Mouse (Mus musculus): ENCODE results near the gene Baiap2l2. TPM values are rescaled to one million over a fixed set of nuclear protein-coding genes. Genes with fewer than 3 reads are reported as not detected.

The Baiap2l2 gene
- polyA plus RNA-seq, 1 experiment, result 0.14 TPM

DNA sequence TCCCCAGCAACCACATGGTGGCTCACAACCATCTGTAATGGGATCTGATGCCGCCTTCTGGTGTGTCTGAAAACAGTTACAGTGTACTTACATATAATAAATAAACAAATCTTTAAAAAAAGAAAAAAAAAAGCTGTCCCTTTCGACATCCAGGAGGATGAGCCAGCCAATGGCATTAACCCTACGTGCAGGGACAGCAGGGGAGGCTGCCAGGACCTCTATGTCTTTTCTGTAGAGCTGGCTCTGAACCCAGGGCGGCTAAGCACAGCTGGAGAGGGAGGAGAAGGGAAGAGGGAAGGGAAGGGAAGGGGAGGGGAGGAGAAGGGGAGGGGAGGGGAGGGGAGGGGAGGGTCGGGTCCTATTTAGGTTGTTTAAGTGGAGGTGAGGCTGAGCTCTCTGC, 19.5 kb upstream of the Baiap2l2 start:
- Histone ChIP-seq H3K4me1 (ENCODE audit: control insufficient read depth, insufficient read depth, insufficient read length) (no peaks in the 10 kb centered on the region), H3K36me3 (ENCODE audit: control insufficient read depth, insufficient read depth, low read length) (peaks cover 6% of the 10 kb centered on the region), H3K27me3 (ENCODE audit: control insufficient read depth, insufficient read depth, low read length) (no peaks in the 10 kb centered on the region; the same call in 1 of the 2 replicates), H3K4me3 (ENCODE audit: extremely low read depth, insufficient read depth, insufficient read length) (no peak overlapping the region), H3K27ac (ENCODE audit: insufficient read depth, low read length) (no peak overlapping the region)
- WGBS, result 92% methylated on average over 4 of the region's 5 CpGs
- DNase-seq (ENCODE audit: low read depth in 1 of 2, low spot score in 2 of 2), result no peak
- TF ChIP-seq CTCF (IDR thresholded peaks at IDR 0.05; ENCODE audit: extremely low read depth, insufficient read depth, insufficient read length, insufficient replicate concordance), result no peak
- no peak for TF ChIP-seq POLR2A (IDR thresholded peaks at IDR 0.05; ENCODE audit: low read depth, low read length)

DNA sequence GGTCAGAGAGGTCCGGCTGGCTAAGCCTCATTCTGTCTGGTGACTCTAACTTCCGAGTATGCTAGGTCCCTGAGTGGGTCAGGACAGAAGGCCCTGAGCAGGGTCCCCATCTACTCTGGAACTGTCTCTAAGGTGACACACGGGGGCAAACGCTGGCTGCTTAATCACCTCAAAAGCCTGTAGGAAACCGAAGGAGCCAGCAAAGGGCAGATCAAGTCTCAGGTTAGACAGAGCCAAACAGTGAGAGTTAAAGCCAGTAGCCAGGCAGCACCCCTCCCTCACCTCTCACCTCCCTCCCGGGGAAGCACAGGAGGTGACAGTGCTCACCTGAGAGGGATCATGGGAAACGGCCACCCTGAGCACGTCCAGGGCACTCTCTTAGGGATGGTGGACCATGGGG, 18.4 kb upstream of the Baiap2l2 start:
- peaks cover 6% of the 10 kb centered on the region for H3K36me3 ChIP-seq (ENCODE audit: control insufficient read depth, insufficient read depth, low read length)
- no peak overlapping the region for H3K27ac ChIP-seq (ENCODE audit: insufficient read depth, low read length)
- H3K4me1 ChIP-seq (ENCODE audit: control insufficient read depth, insufficient read depth, insufficient read length), result no peaks in the 10 kb centered on the region
- DNase-seq (ENCODE audit: low read depth in 1 of 2, low spot score in 2 of 2), result no peak
- TF ChIP-seq POLR2A (IDR thresholded peaks at IDR 0.05; ENCODE audit: low read depth, low read length), result no peak
- WGBS, result 93% methylated on average over 8 of the region's 8 CpGs
- H3K27me3 ChIP-seq (ENCODE audit: control insufficient read depth, insufficient read depth, low read length), result no peaks in the 10 kb centered on the region; the same call in 1 of the 2 replicates
- no peak overlapping the region for H3K4me3 ChIP-seq (ENCODE audit: extremely low read depth, insufficient read depth, insufficient read length)

DNA sequence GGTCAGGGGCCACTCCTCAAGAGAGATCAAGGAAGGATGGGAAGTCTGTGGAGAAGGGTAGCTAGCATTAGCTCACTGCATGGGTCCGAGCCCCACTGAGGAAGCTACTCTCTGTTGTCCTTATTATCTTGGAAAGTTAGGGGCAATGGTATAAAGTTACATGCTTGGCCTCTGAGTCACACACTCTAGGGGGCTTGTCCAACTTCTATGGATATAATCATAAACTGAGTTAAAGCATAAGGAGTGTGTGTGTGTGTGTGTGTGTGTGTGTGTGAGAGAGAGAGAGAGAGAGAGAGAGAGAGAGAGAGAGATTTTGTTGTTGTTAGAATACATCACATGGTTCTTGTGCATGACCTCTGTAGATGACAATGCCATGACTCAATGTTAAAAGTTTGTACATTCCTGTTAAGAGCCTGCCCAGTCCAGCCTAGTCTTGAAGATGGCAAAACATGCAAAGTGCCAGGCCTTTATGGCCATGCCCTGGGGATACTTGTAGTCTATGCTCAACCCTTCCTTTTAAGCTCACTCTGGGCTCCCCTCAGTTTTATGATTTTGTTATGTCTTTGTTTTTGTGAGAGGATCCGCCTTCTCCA, 14.3 kb upstream of the Baiap2l2 start:
- 91% methylated on average over 2 of the region's 2 CpGs for WGBS
- no peak for DNase-seq (ENCODE audit: low read depth in 1 of 2, low spot score in 2 of 2)
- H3K27me3 ChIP-seq (ENCODE audit: control insufficient read depth, insufficient read depth, low read length), result no peaks in the 10 kb centered on the region; the same call in 1 of the 2 replicates
- TF ChIP-seq POLR2A (IDR thresholded peaks at IDR 0.05; ENCODE audit: low read depth, low read length), result no peak
- no peak for TF ChIP-seq CTCF (IDR thresholded peaks at IDR 0.05; ENCODE audit: extremely low read depth, insufficient read depth, insufficient read length, insufficient replicate concordance)
- no peak overlapping the region for H3K27ac ChIP-seq (ENCODE audit: insufficient read depth, low read length)
- H3K4me1 ChIP-seq (ENCODE audit: control insufficient read depth, insufficient read depth, insufficient read length), result no peaks in the 10 kb centered on the region
- H3K4me3 ChIP-seq (ENCODE audit: extremely low read depth, insufficient read depth, insufficient read length), result no peak overlapping the region
- H3K36me3 ChIP-seq (ENCODE audit: control insufficient read depth, insufficient read depth, low read length), result no peaks in the 10 kb centered on the region

DNA sequence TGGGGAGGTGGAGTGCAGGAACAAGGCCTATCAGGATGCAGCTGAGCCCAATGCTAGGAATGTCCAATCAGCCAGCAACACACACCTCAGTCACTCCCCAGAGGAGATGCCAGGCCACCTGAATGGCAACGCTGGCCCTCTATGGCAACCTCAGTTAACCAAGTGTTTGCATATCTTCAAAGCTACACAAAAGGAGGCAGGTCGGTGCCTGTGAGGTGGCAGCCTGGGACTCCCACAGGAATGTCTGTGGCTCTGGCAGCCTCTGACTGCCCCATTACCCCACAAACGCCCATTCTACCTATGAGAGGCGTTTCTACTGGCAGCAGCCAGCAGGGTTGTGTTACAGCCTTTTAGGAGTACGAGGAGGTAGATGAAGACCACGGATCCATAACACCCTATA, 13.2 kb upstream of the Baiap2l2 start:
- WGBS, result 92% methylated on average over 6 of the region's 6 CpGs
- no peak overlapping the region for H3K4me3 ChIP-seq (ENCODE audit: extremely low read depth, insufficient read depth, insufficient read length)
- H3K27me3 ChIP-seq (ENCODE audit: control insufficient read depth, insufficient read depth, low read length), result no peaks in the 10 kb centered on the region; the same call in 1 of the 2 replicates
- H3K36me3 ChIP-seq (ENCODE audit: control insufficient read depth, insufficient read depth, low read length), result no peaks in the 10 kb centered on the region
- TF ChIP-seq POLR2A (IDR thresholded peaks at IDR 0.05; ENCODE audit: low read depth, low read length) (no peak), CTCF (IDR thresholded peaks at IDR 0.05; ENCODE audit: extremely low read depth, insufficient read depth, insufficient read length, insufficient replicate concordance) (no peak)
- no peak overlapping the region for H3K27ac ChIP-seq (ENCODE audit: insufficient read depth, low read length)
- no peak for DNase-seq (ENCODE audit: low read depth in 1 of 2, low spot score in 2 of 2)
- no peaks in the 10 kb centered on the region for H3K4me1 ChIP-seq (ENCODE audit: control insufficient read depth, insufficient read depth, insufficient read length)

DNA sequence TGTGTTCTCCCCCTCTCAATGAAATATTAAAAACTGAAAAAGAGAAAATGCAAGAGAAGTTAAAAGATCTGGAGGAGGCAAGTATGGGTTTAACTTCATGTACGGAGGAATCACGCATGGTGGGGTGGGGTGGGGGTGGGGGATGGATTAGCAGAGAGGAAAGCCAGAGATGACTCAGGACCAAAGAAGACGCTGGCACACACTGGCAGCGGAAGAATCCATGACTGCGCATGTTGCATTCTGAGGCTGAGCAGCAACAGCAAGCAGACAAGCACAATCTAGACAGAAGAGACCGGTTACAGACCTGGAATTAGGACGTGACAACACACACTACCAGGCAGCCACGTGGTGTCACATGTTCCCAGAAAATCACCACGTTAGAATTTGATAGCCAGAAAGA, 7.4 kb upstream of the Baiap2l2 start:
- H3K4me1 ChIP-seq (ENCODE audit: control insufficient read depth, insufficient read depth, insufficient read length), result no peaks in the 10 kb centered on the region
- DNase-seq (ENCODE audit: low read depth in 1 of 2, low spot score in 2 of 2), result no peak
- H3K4me3 ChIP-seq (ENCODE audit: extremely low read depth, insufficient read depth, insufficient read length), result no peak overlapping the region
- H3K27ac ChIP-seq (ENCODE audit: insufficient read depth, low read length), result no peak overlapping the region
- no peaks in the 10 kb centered on the region for H3K27me3 ChIP-seq (ENCODE audit: control insufficient read depth, insufficient read depth, low read length)
- WGBS, result 93% methylated on average over 9 of the region's 9 CpGs
- 0 out of 2 replicates have a peak, but pooled peaks cover 1% of the 10 kb centered on the region for H3K36me3 ChIP-seq (ENCODE audit: control insufficient read depth, insufficient read depth, low read length)
- TF ChIP-seq POLR2A (IDR thresholded peaks at IDR 0.05; ENCODE audit: low read depth, low read length) (no peak), CTCF (IDR thresholded peaks at IDR 0.05; ENCODE audit: extremely low read depth, insufficient read depth, insufficient read length, insufficient replicate concordance) (no peak)

DNA sequence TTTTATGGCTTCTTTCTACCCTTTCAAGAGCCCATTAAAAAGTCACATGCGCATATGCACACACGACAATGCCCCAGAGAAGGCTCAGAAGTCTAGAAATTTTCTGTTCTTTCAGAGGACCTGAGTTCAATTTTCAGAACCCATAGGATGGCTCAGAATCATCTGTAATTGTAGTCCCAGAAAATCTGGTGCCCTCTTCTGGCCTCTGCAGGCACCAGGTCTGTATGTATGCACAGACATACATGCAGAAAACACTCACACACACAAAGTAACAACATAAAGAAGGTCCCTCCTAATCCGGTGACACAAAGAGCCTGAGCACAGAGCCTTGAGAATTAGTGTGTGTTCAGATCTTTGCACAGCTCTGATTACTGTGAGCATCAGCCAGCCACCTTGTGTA, 5.0 kb upstream of the Baiap2l2 start:
- DNase-seq (ENCODE audit: low read depth in 1 of 2, low spot score in 2 of 2), result no peak
- Histone ChIP-seq H3K36me3 (ENCODE audit: control insufficient read depth, insufficient read depth, low read length) (peaks cover 3% of the 10 kb centered on the region; the same call in 1 of the 2 replicates), H3K27me3 (ENCODE audit: control insufficient read depth, insufficient read depth, low read length) (no peaks in the 10 kb centered on the region), H3K4me3 (ENCODE audit: extremely low read depth, insufficient read depth, insufficient read length) (no peak overlapping the region), H3K27ac (ENCODE audit: insufficient read depth, low read length) (no peak overlapping the region), H3K4me1 (ENCODE audit: control insufficient read depth, insufficient read depth, insufficient read length) (no peaks in the 10 kb centered on the region)
- WGBS, result 94% methylated on average over 3 of the region's 3 CpGs
- TF ChIP-seq CTCF (IDR thresholded peaks at IDR 0.05; ENCODE audit: extremely low read depth, insufficient read depth, insufficient read length, insufficient replicate concordance) (no peak), POLR2A (IDR thresholded peaks at IDR 0.05; ENCODE audit: low read depth, low read length) (no peak)

DNA sequence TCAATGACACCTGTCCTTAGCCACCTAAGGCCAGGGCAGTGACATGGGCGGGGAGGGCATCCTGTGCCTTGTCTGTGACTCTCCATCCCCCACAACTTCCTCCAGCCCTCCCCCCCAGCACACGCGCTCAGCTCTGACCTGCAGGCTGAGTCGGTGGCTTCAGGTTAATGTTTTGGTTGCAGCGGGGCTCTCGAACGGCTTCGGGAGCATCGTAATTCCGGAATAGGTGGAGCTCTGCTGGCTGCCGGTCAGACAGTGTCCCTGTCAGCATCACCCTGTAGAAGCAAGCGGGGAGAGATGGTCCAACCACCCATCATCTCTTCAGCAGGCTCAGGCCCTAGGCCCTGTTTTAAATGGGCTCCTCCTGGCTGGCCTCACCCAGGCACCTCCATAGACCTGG, 4.1 kb upstream of the Baiap2l2 start:
- H3K4me1 ChIP-seq (ENCODE audit: control insufficient read depth, insufficient read depth, insufficient read length), result no peaks in the 10 kb centered on the region
- DNase-seq (ENCODE audit: low read depth in 1 of 2, low spot score in 2 of 2), result no peak
- H3K36me3 ChIP-seq (ENCODE audit: control insufficient read depth, insufficient read depth, low read length), result peaks cover 3% of the 10 kb centered on the region; the same call in 1 of the 2 replicates
- no peak for TF ChIP-seq CTCF (IDR thresholded peaks at IDR 0.05; ENCODE audit: extremely low read depth, insufficient read depth, insufficient read length, insufficient replicate concordance)
- TF ChIP-seq POLR2A (IDR thresholded peaks at IDR 0.05; ENCODE audit: low read depth, low read length), result no peak
- H3K27me3 ChIP-seq (ENCODE audit: control insufficient read depth, insufficient read depth, low read length), result no peaks in the 10 kb centered on the region
- H3K4me3 ChIP-seq (ENCODE audit: extremely low read depth, insufficient read depth, insufficient read length), result no peak overlapping the region
- no peak overlapping the region for H3K27ac ChIP-seq (ENCODE audit: insufficient read depth, low read length)
- 91% methylated on average over 12 of the region's 12 CpGs for WGBS
